Mouse (Mus musculus): Measurements from ENCODE around the gene Boll.

The Boll gene

GRCm38 (mm10) chr1:55238496-55238895 lies 124.8 kb downstream of the Boll start:
- DNase-seq (ENCODE audit: low spot score in 2 of 2): no peak

DNA sequence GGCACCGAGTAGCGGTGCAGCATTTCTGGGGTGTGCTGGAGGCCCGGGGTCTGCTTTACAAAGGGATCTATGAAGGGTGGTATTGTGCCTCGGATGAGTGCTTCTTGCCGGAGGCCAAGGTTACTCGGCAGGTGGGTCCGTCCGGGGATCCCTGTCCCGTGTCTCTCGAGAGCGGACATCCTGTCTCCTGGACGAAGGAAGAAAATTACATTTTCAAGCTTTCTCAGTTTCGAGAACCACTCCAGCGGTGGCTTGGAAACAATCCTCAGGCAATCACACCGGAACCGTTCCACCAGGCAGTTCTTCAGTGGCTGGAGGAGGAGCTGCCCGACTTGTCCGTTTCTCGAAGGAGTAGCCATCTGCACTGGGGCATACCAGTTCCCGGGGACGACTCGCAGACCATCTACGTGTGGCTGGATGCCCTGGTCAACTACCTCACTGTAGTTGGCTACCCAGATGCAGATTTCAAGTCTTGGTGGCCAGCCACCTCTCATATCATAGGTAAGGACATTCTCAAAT lies 125.6 kb downstream of the Boll start:
- peak in 1 of 2 experiments; percentile 10 for DNase-seq (ENCODE audit: low spot score in 2 of 2)

DNA sequence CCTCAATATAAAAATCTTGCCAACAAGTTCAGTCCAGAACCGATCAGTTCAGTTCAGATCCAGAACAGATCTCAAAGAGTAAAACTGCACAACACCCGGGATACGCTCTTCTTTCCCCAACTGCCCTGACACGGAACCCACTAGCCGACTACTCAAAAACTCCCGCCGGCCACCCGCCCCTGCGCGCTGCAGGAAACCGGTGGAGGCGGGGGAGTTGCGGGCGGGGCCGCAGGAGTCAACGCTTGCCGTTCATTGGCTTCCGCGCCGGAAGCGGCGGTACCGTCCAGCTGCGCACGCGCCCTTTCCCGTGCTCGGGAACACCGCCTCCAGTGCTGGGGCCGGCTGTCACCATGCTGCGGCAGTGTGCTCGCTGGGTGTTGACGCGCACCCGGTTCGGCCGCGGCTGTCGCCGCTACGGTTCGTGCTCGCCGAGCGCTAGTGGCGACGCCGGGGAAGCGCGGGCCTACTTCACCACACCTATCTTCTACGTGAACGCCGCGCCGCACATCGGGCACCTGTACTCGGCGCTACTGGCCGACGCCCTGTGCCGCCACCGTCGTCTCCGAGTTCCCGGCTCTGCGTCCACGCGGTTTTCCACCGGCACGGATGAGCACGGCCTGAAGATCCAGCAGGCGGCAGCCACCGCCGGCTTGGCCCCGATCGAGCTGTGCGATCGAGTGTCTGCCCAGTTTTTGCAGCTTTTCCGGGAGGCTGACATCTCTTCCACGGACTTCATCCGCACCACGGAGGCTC lies 126.2 kb downstream of the Boll start, which contains the start of gene Mars2:
TSS of gene Mars2 (plus strand) at position 288 of the 753 bp plus-strand sequence.
- DNase-seq (ENCODE audit: low spot score in 2 of 2): peak; percentile 88 to 94

DNA sequence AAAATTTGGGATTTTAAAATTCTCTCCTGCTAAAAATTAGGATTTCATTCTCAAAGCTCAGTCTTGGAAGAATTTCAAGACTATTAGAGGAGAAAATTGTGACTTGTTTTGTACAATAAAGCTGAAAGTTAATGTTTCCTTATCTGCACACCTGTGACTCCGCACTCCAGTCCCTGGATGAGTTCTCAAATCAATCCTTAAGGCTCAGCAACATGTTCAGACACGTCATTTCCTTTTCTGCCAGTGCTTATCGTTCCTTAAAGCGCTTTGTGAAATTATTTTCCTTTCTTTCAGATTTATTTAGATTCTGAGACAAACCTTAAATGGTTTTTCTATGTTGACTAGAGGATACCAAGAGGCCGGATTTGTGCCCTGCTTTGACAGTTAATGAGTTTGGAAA lies 126.8 kb downstream of the Boll start:
- DNase-seq (ENCODE audit: low spot score in 2 of 2): no peak

- DNase-seq (ENCODE audit: low spot score in 2 of 2): no peak
Observed at GRCm38 (mm10) chr1:55234910-55235520, 128.3 kb downstream of the Boll start.

DNA sequence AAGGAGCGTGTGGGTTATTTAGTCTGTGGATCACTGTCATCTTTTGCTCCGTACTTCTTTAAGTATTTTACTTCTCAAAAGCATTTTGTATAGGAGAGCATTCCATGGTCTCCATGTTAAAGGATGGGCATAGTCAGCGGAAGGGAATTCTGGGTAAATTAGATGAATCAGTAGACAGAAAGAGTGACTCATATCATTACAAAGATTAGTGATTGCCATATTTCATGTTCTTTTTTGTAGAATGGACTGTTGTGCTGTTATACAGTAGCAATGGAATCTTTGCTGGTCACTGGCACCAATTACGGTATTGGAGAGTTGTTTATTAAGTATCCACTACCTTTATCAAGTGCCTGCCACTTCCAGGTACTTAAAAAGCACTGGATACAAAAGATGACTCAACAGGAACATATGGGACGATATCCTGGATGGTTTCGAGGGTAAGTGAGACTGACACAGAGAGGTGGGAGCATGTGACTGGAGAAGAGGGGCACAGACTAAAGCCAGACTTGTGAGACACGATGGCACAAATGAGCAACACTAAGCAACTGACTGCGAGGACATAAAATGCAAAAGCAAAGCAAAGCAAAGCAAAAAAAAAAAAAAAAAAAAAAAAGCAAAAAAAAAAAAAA lies 134.9 kb downstream of the Boll start:
- no peak for DNase-seq (ENCODE audit: low spot score in 2 of 2)

GRCm38 (mm10) chr1:55227376-55227775 lies 135.9 kb downstream of the Boll start:
- DNase-seq (ENCODE audit: low spot score in 2 of 2): no peak

DNA sequence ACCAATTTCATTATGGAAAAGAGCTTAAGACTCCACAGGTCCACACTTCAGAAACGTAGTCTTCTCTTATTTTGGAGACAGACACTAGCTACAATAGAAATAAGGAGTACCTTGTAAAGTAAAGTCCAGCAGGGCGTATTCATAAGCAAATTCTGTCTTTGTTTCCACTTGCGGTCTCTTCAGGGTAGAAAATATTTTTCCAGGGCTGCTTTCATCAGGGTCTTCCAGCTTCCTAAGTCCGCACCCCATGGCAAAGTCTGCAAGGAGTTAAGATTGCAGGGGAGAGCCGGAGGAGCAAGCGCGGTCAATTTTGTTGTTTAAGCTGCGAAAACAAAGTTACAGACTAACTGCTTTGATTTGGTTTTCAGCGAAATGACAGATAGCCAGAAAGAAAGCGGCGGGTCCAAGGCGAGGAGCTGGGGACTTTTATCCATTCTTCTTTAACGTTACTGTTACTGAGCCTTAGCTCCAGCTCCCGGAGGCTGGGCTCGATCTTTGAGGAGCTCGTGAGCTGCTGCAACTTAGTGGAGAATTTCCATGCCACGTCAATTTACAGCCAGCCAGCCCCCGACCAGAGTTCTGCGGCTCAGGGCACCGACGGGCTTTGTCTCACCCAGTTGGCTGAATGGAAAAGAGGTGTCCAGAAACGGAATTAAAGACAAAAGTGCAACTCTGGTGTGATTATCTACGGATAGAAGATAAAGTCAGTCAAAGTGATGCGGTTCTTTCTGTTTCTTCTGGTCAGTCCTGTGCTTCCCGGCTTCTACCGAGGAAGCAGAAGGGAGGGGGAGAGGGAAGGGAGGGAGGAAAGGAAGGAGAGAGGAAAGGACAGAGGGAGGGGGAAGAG lies 137.0 kb downstream of the Boll start, which contains the start of gene Rftn2:
TSS of gene Rftn2 (minus strand) at position 772 of the 847 bp plus-strand sequence.
- DNase-seq (ENCODE audit: low spot score in 2 of 2): no peak

DNA sequence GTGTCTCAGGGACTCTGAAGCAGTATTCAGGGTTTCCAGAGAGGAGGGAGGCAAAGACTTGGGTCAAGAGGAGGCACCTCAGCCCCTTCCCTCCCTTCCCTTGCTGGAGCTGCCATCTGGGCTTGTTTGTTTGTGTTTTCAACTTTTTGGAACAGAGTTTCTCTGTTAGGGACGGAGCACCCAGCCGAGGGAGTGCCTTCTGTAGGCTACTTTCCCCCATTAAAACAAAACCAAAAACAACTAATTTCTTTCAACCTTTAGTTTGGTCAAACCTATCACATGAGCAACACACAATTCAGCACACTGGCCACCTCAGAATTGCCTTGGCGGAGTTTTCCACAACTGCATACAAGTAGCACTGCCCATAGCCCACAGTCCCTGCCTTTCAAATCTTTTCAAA lies 137.9 kb downstream of the Boll start:
- DNase-seq (ENCODE audit: low spot score in 2 of 2): no peak

DNA sequence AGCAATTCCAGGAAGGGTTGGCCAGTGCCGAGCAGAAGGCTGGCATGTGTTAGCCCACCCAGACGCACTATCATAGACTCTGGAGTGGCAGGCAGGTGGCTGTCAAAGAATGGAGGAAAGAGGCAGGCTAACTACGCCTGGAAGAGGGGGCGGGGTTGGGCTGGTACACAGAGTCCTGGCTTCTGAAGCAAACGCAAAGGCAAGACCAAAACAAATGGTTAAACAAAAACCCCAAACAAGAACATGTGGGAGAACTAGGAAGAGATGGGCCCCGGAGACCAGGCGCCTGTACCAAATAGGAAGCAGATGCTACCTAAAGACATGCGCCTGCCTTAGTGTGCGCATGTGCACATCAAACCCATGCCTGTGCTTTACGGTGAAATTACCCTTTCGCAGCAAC lies 139.2 kb downstream of the Boll start:
- DNase-seq (ENCODE audit: low spot score in 2 of 2): no peak

DNA sequence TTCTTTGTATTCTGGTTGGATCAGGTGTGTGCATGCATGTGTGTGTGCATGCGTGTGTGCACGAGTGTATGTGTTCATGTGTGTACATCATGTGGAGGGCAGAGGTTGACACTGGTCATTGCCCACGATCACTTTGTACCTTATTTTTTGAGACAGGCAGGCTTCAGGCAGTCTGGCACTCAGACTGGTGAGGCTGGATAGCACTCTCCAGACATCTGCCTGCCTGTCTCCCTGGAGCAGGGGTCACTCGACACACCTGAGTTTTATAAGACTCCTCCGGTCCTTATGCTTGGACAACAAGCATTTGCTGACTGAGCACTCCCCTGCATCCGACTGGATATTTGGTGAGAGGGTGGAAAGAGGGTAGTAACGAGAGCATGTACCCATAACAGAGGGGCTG lies 140.2 kb downstream of the Boll start:
- no peak for DNase-seq (ENCODE audit: low spot score in 2 of 2)

GRCm38 (mm10) chr1:55221352-55221751 lies 141.9 kb downstream of the Boll start:
- no peak for DNase-seq (ENCODE audit: low spot score in 2 of 2)

DNA sequence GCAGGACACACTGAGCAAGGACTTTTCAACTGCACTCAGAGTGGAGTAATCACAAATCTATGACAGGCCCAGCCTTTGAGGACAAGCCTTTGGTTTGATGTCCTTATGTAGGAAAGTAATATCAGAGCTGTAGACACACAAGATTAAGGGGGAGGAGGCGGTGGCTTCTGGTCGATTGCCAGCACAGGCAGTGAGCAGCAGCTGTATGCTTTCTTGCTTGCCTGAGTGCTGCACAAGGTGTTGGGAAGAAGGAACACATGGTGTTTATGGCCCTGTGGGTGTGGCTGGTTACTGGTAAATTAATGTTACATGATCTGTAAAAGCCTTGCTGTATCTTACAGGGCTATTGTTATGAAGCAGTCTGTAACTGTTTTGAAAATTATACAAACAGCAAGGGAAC lies 146.1 kb downstream of the Boll start:
- no peak for DNase-seq (ENCODE audit: low spot score in 2 of 2)

GRCm38 (mm10) chr1:55215185-55215813 lies 148.0 kb downstream of the Boll start:
- peak; percentile 47 to 85 for DNase-seq (ENCODE audit: low spot score in 2 of 2)

DNA sequence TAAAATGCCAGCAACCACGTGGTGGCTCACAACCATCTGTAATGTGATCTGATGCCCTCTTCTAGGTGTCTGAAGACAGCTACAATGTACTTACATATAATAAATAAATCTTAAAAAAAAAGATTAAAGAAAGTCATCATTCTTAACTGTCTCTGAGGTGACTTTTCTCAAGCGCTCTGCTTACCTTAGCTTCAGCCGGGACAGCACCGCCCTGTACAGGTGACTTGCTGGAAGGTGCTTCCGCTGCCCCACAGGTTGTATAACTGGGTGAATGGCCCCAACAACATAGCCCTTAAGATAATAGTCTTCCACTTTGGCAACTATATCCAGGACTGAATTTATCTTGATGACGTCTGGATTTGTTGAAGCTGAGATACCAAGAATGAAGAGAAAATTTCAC lies 149.3 kb downstream of the Boll start:
- DNase-seq (ENCODE audit: low spot score in 2 of 2): no peak

GRCm38 (mm10) chr1:55213475-55213874 lies 149.8 kb downstream of the Boll start:
- DNase-seq (ENCODE audit: low spot score in 2 of 2): no peak

DNA sequence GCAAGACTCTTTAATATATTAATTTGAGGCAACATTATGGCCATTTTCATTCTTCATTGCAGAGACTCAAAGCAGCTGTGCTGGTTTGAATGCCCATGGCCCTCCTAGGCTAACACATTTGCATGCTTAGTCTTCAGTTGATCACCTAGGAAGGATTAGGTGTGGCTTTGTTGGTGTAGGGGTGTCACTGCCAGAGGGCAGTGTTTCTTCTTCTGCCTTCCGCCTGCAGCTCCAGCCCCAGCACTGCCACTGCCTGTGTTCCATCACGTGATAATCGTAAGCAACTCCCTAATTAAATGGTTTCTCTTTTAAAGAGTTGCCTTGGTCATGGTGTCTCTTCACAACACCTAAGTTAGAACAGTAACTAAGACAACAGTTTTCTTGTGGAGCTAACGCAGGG lies 150.5 kb downstream of the Boll start:
- peak in 1 of 2 experiments; percentile 20 for DNase-seq (ENCODE audit: low spot score in 2 of 2)

DNA sequence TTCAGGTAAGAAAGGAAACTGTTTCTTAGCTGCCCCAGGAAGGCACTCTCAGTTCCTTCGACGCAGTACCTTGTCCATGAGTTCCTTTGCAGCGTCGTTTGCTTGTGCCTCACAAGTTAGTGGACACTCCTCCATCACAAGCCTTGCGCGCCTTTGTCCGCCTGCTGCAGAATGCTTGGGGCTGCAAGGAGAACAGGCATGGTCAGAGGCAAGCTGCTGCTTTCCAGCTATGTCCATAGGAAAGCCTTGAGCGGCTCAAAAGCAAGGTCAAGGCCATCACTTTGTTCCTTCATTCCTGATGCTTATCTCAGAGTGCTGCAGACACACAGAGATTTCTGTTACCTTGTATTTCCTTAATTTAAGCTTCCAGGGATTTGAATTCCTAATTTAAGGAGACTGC lies 152.2 kb downstream of the Boll start:
- no peak for DNase-seq (ENCODE audit: low spot score in 2 of 2)

DNA sequence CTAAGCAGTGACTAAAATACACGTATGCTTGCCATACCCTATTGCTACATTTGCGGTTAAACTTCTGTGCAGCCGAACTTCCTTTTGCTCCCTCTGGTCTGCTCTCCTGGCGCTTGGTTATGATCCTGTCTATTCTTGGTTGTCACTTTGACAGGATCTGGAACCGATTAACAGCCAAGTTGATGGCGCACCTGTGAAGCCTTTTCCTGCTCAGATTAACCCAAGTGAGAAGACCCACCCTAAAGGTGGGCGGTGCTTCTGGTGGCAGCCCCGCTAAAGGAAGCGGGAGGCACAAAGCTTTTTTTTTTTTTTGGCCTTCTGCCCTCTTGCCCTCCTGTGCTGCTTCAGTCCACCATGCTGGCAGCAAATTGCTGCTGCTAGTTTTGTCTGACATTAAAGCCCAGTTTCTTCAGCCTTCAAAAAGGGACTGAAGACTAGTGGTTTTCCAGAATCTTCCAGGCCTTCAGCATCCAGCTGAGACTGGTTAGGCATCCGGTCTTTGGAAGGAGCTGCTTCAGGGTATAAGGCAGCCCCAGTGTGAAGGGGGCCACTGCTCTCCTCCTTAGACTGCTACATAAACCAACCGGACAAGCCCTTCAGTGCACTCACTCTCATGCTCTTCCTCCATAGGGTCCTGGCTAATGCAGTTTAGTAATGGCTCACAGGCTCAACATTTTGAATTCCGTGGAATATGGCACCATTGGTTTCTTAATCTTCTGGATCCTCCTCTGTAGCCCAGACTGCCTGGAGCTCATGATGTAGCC lies 152.9 kb downstream of the Boll start:
- peak; percentile 23 to 58 for DNase-seq (ENCODE audit: low spot score in 2 of 2)

DNA sequence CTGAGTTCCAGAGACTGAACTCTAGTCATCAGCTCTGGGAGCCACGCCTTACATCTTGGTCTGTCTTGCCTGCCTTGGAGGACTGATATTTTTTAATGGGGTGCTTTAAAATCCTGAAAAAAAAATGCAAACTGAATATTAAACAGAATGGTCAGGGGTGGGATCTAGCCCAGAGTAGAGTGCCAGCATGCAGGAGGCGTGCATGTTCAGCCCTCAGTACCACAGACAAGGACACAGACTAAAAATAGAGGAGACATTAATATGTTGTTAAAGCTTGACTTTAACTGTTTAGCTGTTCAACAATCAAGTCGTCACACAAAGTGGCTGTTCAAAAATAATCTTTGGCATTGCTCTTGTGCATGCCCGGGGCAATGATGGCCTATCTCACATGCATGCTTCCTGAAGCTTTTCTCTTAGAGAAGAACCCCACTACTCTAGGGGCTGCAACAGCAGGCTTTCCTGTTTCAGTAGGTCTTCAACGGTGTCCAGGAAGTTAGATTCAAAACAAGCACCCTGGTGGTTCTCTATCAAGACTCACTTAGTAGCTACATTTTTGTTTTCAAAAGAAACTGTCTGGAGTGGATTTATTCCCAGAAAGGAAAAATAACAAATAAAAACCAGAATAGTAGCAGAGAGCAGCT lies 154.6 kb downstream of the Boll start:
- no peak for DNase-seq (ENCODE audit: low spot score in 2 of 2)
